Mouse (Mus musculus): ENCODE data around the gene Rbm14. TPM values are rescaled to one million over a fixed set of nuclear protein-coding genes. Genes with fewer than 3 reads are reported as not detected.
A peak's percentile ranks its signal among the peaks of the same experiment; 100 is the strongest.

Rbm14 gene
- polyA plus RNA-seq (2015; fragmentation: Nextera tagmentation; extraction: Ambion mirVana): 74.8 and 82.3 TPM in 2 replicates

DNA sequence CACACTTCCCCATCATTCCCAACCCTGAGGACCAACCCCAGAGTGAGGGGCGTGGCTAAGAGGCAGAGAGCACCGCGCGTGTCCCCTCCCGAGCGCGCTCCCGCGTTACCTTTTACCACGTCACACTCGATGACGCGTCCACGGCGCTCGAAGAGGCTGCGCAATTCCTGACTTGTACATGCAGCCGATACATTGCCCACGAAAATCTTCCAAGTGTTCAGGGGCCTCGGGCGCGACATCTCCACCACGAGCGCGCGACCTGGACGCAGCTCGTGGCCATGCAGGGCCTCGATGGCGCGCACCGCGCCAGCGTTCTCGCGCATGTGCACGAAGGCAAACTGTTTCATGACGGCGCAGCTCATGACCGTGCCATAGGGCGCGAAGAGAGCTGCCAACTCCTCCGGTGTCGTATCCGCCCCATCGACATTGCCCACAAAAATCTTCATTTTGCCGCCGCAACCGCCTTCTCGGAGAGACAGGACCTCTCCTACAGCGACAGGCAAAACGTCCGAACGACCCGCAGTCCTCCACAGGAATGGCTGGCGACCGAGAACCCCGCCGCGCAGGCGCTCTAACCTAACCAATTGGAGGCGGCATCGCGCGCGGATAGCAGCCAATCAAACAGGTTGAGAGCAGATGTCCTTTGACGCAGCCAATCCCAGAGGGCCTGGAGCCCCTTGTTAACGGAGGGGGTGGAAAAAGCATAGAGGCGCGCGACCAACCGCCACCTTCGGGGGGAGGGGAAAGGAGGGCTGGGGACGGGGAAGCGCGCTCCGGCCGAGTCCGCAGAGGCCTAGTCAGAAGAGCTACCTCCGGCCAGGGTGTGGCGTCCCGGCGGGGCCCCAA is at the start of gene Rbm14, which contains the start of gene Gm21992:
TSS of gene Rbm14 (minus strand) at position 572 of the 846 bp plus-strand sequence.
TSS of gene Gm21992 (minus strand) at position 550 of the 846 bp plus-strand sequence.
- H3K27ac ChIP-seq: peak within 1 kb of the TSS; percentile 90
- peak within 1 kb of the TSS; percentile 83 for H3K9ac ChIP-seq (replicated peaks)
- no peaks in the 10 kb centered on the region for H3K27me3 ChIP-seq
- WGBS: under 1% methylated on average over 83 of the region's 83 CpGs
- H3K4me3 ChIP-seq (replicated peaks): peak within 1 kb of the TSS; percentile 88
- ATAC-seq: peak; percentile 98
- peaks cover 7% of the 10 kb centered on the region; the same call in 1 of the 2 replicates for H3K9me3 ChIP-seq
- H3K36me3 ChIP-seq: no peaks in the 10 kb centered on the region
- H3K4me1 ChIP-seq (replicated peaks): peaks cover 36% of the 10 kb centered on the region
- H3K4me2 ChIP-seq (replicated peaks): peak within 1 kb of the TSS; percentile 97

DNA sequence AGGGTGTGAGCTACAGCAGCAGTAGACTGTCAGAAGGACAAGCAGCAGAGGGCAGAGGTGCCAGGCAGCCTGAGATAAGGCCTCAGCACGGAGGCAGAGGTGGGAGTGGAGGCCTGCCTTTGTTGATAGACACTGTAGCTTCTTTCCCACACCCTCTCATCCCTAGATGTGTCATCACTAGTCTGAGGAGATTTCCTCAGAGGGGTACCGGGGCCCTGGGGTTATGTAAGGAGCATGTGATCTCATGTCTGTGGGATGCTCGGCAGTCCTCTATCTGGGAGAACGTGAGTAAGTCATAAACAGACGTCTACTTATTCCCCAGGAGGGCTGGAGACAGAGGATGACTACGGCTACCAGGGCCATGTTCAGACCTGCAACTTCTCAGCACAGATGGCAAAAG is 47.6 kb upstream of the Rbm14 start:
- peaks cover 8% of the 10 kb centered on the region; the same call in 1 of the 2 replicates for H3K27me3 ChIP-seq
- 83% methylated on average over 6 of the region's 6 CpGs for WGBS
- H3K27ac ChIP-seq: no peak overlapping the region
- H3K4me3 ChIP-seq (replicated peaks): no peak overlapping the region
- no peak for ATAC-seq
- H3K9ac ChIP-seq (replicated peaks): no peak overlapping the region
- no peak overlapping the region for H3K4me2 ChIP-seq (replicated peaks)
- H3K36me3 ChIP-seq: peaks cover 27% of the 10 kb centered on the region
- H3K4me1 ChIP-seq (replicated peaks): peaks cover 17% of the 10 kb centered on the region
- no peaks in the 10 kb centered on the region for H3K9me3 ChIP-seq

DNA sequence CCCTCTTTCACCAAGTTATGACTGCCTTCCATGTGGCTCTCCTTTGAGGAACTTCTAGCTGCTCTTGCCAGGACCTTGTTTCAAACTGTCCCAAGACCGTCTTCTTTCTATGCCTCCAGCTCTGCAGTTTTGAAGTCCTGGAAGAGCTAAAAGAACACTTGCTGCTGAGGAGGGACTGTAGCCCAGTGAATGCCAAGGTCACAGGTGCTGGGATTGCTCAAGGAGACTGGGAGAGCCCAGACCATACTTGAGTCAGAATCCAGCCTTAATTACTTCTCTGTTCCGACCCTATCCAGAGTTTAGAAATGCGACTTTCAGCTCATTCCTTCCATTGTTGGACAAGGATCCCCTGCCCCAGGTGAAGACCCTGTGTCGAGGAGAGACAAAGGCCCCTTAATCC is 44.5 kb upstream of the Rbm14 start:
- H3K27me3 ChIP-seq: peaks cover 12% of the 10 kb centered on the region; the same call in 1 of the 2 replicates
- peak overlapping the region; percentile 81 for H3K9ac ChIP-seq (replicated peaks)
- H3K4me2 ChIP-seq (replicated peaks): peak overlapping the region; percentile 97
- H3K4me3 ChIP-seq (replicated peaks): peak overlapping the region; percentile 69
- H3K4me1 ChIP-seq (replicated peaks): peaks cover 17% of the 10 kb centered on the region
- H3K27ac ChIP-seq: no peak overlapping the region
- no peaks in the 10 kb centered on the region for H3K9me3 ChIP-seq
- ATAC-seq: no peak
- 40% methylated on average over 4 of the region's 4 CpGs for WGBS
- H3K36me3 ChIP-seq: peaks cover 23% of the 10 kb centered on the region

DNA sequence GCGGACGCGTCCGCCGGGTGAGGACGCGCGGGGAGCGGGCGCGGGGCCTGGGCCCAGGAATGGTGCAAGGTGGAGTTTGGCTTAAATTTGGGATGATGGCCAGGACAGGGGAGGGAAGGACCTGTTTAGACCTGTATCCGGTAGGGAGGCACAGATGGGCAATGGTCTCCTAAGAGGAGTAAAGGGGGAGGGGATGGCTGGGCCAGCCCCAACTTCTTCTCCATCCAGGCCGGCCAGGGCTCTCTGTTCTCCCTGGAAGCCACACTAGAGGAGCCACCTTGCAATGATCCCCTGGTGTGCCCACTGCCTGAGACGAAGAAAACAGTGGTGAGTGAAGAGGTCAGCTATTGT is 44.0 kb upstream of the Rbm14 start:
- H3K4me1 ChIP-seq (replicated peaks): peaks cover 17% of the 10 kb centered on the region
- peak overlapping the region; percentile 69 for H3K4me3 ChIP-seq (replicated peaks)
- H3K9me3 ChIP-seq: no peaks in the 10 kb centered on the region
- H3K9ac ChIP-seq (replicated peaks): peak overlapping the region; percentile 81
- H3K36me3 ChIP-seq: peaks cover 18% of the 10 kb centered on the region
- 1% methylated on average over 14 of the region's 14 CpGs for WGBS
- peaks cover 12% of the 10 kb centered on the region; the same call in 1 of the 2 replicates for H3K27me3 ChIP-seq
- H3K4me2 ChIP-seq (replicated peaks): peak overlapping the region; percentile 97
- no peak; the same call in none of the 2 replicates for ATAC-seq
- peak overlapping the region; percentile 45; the same call in 1 of the 2 replicates for H3K27ac ChIP-seq

DNA sequence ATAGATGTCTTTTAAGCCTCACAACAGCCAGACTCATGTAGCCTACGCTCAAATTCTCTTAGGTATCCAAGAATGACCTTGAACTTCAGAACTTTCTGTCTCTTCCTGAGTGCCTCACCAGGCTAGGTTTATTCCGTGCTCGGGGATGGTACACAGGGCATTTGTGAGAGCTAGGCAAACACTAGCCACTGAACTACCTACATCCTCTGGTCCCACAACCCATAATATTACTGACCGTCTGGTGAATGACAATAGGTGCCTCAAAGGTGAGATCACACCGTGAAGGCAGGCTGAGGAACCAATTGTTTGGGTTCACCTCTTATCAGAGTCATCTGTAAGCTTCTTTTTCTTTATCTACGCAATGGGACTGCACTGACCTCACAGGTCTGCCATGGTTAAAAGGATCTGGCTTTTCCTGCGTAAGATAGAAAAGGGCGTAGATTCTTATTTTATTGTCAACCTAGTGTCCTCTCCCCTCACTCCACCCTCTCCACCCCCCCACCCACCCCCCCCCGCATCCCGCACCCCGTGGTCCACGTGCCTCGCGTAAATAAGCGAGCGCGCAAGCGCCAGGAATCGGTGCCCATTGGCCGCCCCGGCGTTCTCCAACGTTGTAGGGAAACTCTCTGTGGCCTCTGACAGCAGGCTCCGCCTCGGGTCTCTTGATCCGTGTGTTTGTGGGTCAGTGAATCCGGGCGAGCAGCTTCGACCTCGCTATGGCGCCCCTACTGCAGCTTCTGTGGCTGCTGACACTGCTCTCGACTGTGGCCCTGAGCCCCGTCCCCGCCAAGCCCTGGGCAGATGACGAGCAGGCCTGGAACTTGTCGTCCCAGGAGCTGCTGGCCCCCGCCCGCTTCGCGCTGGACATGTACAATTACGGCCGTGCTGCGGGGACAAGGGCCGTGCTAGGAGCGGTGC is 43.4 kb upstream of the Rbm14 start, which contains the start of gene Ctsf:
TSS of gene Ctsf (plus strand) at position 579 of the 918 bp plus-strand sequence.
- peaks cover 12% of the 10 kb centered on the region; the same call in 1 of the 2 replicates for H3K27me3 ChIP-seq
- peak within 1 kb of the TSS; percentile 69 for H3K4me3 ChIP-seq (replicated peaks)
- no peaks in the 10 kb centered on the region for H3K9me3 ChIP-seq
- WGBS: 4% methylated on average over 45 of the region's 45 CpGs
- ATAC-seq: peak; percentile 94
- peaks cover 17% of the 10 kb centered on the region for H3K4me1 ChIP-seq (replicated peaks)
- peak within 1 kb of the TSS; percentile 97 for H3K4me2 ChIP-seq (replicated peaks)
- peak within 1 kb of the TSS; percentile 81 for H3K9ac ChIP-seq (replicated peaks)
- peak within 1 kb of the TSS; percentile 45; the same call in 1 of the 2 replicates for H3K27ac ChIP-seq
- peaks cover 12% of the 10 kb centered on the region for H3K36me3 ChIP-seq

DNA sequence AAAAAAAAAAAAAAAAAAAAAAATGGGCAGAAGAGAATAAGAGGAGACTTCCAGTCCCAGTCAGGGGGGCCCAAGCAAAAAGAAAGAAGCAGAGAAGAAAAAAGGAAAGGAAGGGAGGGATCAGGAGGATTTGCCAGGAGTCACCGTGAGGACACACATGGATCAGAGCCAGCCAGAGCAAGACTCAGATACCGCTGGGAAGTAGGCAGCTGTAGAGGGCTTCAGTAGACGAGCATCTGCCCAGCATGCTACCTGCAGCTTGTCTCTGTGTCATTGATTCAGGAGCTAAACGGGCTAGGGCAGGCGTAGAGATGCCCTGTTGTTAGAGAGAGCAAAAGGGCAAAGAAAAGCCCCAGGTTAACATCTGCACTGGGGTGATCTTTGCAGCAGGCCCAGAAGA is 38.8 kb upstream of the Rbm14 start:
- Histone ChIP-seq H3K9me3 (no peaks in the 10 kb centered on the region), H3K36me3 (no peaks in the 10 kb centered on the region), H3K27me3 (peaks cover 4% of the 10 kb centered on the region; the same call in 1 of the 2 replicates), H3K27ac (no peak overlapping the region), H3K9ac (replicated peaks) (no peak overlapping the region), H3K4me2 (replicated peaks) (no peak overlapping the region), H3K4me1 (replicated peaks) (peaks cover 5% of the 10 kb centered on the region), H3K4me3 (replicated peaks) (no peak overlapping the region)
- no peak for ATAC-seq
- 35% methylated on average over 5 of the region's 5 CpGs for WGBS

DNA sequence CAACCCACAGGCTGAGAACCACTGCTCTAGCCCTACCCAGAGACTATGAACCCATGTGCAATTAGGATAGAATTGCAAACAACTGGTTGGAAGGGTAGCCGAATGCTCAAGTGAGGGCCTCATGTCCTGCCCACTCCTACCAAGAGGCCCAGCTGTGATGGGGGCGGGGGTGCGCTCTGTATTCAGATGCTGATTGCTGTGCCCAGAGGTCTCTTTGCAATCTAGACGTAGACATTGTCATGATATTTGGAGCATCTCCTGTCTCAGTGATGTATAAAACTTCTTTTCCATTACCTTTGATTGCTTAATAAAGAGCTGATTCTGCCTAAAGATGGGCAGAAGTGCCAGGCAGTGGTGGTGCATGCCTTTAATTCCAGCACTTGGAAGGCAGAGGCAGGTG is 38.4 kb upstream of the Rbm14 start:
- H3K9ac ChIP-seq (replicated peaks): no peak overlapping the region
- H3K4me3 ChIP-seq (replicated peaks): no peak overlapping the region
- peaks cover 5% of the 10 kb centered on the region for H3K4me1 ChIP-seq (replicated peaks)
- peaks cover 4% of the 10 kb centered on the region; the same call in 1 of the 2 replicates for H3K27me3 ChIP-seq
- ATAC-seq: no peak
- H3K4me2 ChIP-seq (replicated peaks): no peak overlapping the region
- H3K36me3 ChIP-seq: no peaks in the 10 kb centered on the region
- 57% methylated on average over 4 of the region's 4 CpGs for WGBS
- no peaks in the 10 kb centered on the region for H3K9me3 ChIP-seq
- H3K27ac ChIP-seq: no peak overlapping the region

DNA sequence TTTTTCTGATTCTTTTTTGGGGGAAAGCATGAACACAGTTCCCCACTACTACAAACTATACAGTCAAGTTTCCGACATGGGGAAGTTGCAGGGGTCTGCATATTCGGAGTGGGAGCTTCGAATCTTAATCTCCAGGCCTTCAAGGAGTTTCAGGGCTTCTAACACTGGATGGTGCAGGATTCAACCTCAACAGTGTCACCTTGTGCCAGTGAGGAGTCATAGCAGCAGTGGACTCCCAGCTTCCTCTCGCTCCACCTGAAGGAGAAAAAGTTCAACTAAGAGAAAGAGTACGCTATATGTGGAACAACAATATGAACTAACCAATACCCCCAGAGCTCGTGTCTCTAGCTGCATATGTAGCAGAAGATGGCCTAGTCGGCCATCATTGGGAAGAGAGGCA is 36.1 kb upstream of the Rbm14 start:
- 0 out of 2 replicates have a peak, but pooled peaks cover under 1% of the 10 kb centered on the region for H3K27me3 ChIP-seq

DNA sequence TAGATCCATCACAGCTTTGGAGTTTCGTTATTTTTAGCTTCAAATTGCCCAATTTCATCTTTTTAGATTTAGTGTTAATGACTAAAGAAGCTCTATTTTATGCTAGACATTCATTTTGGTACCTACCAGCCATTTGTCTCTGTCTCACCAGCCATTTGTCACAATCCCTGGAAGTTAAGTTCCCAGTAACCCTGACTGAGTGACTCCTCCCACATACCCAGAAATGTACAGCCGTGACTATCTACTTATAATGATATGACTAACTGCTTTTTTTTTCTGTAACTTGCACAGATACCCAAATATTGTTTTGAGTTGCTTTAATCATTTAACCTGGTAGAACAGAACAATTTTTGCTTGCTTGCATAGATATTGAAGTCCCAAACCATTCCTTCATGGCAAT is 34.4 kb upstream of the Rbm14 start:
- no peaks in the 10 kb centered on the region for H3K36me3 ChIP-seq
- 74% methylated on average over 2 of the region's 2 CpGs for WGBS
- no peak for ATAC-seq
- no peak overlapping the region for H3K4me3 ChIP-seq (replicated peaks)
- no peak overlapping the region for H3K4me2 ChIP-seq (replicated peaks)
- H3K27me3 ChIP-seq: peaks cover 17% of the 10 kb centered on the region
- no peak overlapping the region for H3K9ac ChIP-seq (replicated peaks)
- no peak overlapping the region for H3K27ac ChIP-seq
- no peaks in the 10 kb centered on the region for H3K9me3 ChIP-seq
- no peaks in the 10 kb centered on the region for H3K4me1 ChIP-seq (replicated peaks)

More for the DNA sequence above, 36.1 kb upstream of the Rbm14 start:
- no peak for ATAC-seq
- H3K27ac ChIP-seq: no peak overlapping the region
- no peak overlapping the region for H3K4me3 ChIP-seq (replicated peaks)
- H3K4me1 ChIP-seq (replicated peaks): no peaks in the 10 kb centered on the region
- no peaks in the 10 kb centered on the region for H3K9me3 ChIP-seq
- 35% methylated on average over 7 of the region's 7 CpGs for WGBS
- no peak overlapping the region for H3K4me2 ChIP-seq (replicated peaks)
- no peak overlapping the region for H3K9ac ChIP-seq (replicated peaks)
- H3K36me3 ChIP-seq: no peaks in the 10 kb centered on the region

DNA sequence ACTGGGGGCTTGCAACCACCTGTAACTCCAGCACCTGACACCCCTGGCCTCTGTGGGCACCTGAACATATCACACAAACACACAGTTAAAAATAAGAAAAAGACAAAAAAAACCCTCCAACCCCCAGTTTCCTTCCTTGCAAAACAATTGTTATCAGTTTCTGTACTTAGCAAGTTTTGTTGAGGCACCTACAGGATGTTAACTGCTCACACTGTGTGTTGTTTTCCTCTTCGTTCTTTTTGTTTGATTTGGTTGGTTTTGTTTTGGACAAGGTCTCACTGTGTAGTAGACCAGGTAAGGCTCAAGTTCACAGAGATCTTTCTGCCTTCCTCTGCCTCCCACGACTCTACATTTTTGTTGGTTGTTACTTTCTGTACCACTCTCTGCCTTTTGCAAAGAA is 31.2 kb upstream of the Rbm14 start:
- H3K27ac ChIP-seq: no peak overlapping the region
- no peak overlapping the region for H3K9ac ChIP-seq (replicated peaks)
- 74% methylated on average over 2 of the region's 2 CpGs for WGBS
- peaks cover 31% of the 10 kb centered on the region for H3K27me3 ChIP-seq
- H3K4me3 ChIP-seq (replicated peaks): no peak overlapping the region
- peaks cover 19% of the 10 kb centered on the region for H3K4me1 ChIP-seq (replicated peaks)
- H3K36me3 ChIP-seq: no peaks in the 10 kb centered on the region
- ATAC-seq: no peak
- H3K9me3 ChIP-seq: no peaks in the 10 kb centered on the region
- no peak overlapping the region for H3K4me2 ChIP-seq (replicated peaks)

DNA sequence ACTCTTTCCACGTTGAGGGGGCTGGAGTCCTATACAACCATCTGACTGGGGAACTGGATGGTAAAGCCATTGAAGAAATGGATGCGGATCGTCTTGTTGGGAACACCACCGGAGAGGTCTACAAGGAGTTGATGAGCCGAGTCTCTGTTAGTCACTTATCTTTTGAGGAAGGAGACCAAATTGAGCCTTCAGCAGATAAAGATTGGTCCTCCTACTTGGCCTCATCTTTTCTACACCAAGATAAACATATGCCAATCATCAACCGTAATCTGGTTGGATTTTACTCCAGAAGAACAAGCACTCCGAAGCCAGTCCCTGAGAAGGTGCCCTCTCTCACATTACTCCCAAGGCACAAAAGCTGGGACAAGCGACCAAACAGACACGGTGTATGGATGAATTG is 29.4 kb upstream of the Rbm14 start:
- no peaks in the 10 kb centered on the region for H3K36me3 ChIP-seq
- no peak overlapping the region for H3K9ac ChIP-seq (replicated peaks)
- no peak for ATAC-seq
- H3K27me3 ChIP-seq: peaks cover 31% of the 10 kb centered on the region
- H3K4me2 ChIP-seq (replicated peaks): no peak overlapping the region
- H3K4me1 ChIP-seq (replicated peaks): peaks cover 19% of the 10 kb centered on the region
- no peak overlapping the region for H3K4me3 ChIP-seq (replicated peaks)
- 84% methylated on average over 9 of the region's 9 CpGs for WGBS
- H3K9me3 ChIP-seq: no peaks in the 10 kb centered on the region
- no peak overlapping the region for H3K27ac ChIP-seq
